Mouse (Mus musculus): ENCODE data around the gene Ppp1r14a.

Ppp1r14a gene

GRCm38 (mm10) chr7:29288942-29289638 is at the start of gene Ppp1r14a:
Gene Ppp1r14a, plus strand, starts transcription at chr7:29289308.
- in situ Hi-C loops (cut with MboI, MseI), result no loop called here

DNA sequence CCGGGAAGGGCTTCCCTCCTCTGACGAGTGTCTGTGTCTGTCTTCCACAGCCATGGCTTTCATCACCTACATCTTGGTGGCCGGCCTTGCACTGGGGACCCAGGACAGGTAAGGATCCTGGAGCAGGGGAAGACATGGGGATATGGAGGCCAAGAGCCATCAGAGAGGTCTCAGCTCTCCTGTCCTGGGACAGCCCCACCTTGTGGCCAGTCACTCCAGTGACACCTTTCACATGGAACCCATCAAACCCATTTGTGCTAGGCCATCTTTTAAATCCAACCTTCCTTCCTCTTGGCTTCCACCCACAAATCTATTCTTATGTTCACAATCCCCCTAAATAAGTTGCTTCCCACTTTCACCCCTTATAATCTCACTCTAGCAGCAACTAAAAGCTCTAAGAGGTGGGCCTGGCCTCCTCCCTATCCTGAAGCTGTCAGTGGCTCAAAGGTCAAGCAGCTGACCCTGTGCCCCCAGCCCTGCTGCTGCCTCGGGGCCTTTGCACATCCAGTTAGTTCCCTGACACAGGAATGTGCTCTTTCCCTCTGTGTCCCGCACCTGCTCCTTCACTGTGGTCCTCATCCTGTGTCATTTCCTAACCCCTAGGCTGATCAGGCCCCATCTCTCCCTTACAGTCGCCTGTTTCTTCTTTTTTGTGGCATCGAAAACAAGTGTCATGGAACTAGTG is 44.2 kb upstream of the Ppp1r14a start:
- in situ Hi-C loops (cut with MboI, MseI), result loop anchor here (5.0 kb wide), 1 partner anchor 47 kb away; no protein-coding TSS in a partner anchor

DNA sequence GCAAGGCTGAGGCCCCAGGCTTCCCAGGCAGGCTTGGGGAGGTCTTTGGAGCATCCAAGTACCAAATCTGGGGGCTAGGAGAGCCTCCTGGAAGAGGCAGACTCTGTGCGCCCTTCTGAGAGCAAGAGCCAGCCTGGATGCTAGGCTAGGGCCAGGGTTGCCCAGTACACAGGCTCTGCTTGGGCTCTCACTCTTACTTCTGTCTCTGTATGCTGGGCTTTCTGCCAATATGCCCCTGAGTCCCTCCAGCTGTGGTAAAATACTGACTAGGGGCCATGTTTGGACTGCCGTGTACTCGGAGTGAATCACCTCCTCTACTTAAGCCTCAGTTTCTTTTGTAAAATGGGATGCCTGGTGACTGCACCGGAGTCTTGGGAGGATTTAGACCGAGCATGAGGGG is 43.1 kb upstream of the Ppp1r14a start:
- in situ Hi-C loops (cut with MboI, MseI), result no loop called here

- in situ Hi-C loops (cut with MboI, MseI), result no loop called here
These were observed 42.3 kb upstream of the Ppp1r14a start for GRCm38 (mm10) chr7:29246619-29247313.

DNA sequence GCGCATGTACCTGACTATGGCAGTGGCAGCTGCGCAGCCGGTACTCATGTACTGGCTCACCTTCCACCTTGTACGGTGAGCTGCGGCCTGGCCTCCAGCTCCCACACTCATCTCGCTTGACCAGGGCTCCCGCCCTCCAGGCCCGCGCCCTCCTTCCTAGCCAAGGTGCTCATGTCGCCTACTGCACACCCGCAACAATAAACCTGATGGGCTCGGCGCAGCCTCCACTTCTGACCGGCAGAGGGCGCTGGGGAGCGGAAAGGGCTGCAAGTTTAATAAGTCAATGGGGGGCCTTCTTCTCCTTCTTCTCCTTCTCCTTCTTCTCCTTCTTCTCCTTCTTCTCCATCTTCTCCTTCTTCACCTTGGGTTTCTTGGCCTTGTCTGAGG is 41.8 kb upstream of the Ppp1r14a start:
- in situ Hi-C loops (cut with MboI, MseI), result no loop called here

- in situ Hi-C loops (cut with MboI, MseI), result no loop called here
These were observed 41.4 kb upstream of the Ppp1r14a start for GRCm38 (mm10) chr7:29247706-29248105.

GRCm38 (mm10) chr7:29248261-29248841 is 40.8 kb upstream of the Ppp1r14a start, which contains the start of gene 2200002D01Rik:
Gene 2200002D01Rik, minus strand, starts transcription at chr7:29248466.
- in situ Hi-C loops (cut with MboI, MseI), result no loop called here

DNA sequence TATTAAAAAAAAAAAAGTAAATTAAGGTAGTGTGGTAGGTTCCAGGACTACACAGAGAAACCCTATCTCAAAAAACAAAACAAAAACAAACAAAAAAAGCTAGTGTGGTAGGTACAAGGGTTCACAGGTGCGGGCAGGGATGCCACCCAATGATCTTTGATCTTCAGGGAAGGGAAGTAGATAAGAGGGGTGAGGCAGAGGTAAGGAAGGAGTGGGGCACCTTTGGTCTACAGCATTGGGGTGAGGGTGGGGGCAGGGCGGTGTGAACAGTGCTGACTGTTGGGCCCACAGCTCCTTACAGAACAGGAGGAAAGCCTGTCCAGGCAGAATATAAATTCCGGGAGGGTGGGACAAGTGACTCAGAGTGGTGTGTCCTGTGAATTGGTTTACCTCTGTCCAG is 37.9 kb upstream of the Ppp1r14a start:
- in situ Hi-C loops (cut with MboI, MseI), result no loop called here

DNA sequence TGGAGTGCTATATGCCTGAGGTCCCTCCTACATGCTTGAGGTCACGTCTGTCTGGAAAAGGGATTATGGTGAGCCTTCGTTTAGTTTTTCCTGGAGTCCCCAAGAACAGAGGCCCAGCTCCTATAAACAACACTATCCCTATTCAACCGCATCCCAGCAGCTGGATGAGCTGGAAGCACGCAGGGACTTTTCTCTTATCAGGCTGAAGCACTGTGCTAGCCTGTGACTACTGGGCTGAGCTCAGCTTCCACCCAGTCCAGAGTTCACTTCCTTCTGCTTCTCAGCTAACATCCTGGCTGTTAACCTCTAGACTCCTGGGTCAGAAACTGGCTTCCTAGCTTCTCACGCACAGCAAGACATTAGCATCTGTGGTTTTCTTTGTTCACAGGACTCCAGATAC is 35.3 kb upstream of the Ppp1r14a start:
- in situ Hi-C loops (cut with MboI, MseI), result no loop called here

DNA sequence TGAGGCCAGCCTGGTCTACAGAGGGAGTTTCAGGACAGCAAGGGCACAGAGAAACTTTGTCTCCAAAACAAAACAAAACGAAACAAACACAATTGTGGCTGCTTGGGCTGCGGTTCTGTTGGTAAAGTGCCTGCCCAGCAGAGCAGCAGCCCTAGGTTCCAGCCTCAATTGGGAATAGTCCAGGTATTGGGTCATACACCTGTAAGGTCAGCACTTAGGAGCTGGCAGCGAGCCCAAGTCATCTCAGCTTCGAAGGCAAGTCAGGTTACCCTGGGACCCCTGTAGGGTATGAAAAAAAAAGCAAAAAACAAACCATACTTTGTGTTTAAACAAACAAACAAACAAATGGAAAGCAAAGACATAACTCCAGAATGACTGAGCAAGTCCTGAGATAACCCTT is 33.2 kb upstream of the Ppp1r14a start:
- in situ Hi-C loops (cut with MboI, MseI), result no loop called here

DNA sequence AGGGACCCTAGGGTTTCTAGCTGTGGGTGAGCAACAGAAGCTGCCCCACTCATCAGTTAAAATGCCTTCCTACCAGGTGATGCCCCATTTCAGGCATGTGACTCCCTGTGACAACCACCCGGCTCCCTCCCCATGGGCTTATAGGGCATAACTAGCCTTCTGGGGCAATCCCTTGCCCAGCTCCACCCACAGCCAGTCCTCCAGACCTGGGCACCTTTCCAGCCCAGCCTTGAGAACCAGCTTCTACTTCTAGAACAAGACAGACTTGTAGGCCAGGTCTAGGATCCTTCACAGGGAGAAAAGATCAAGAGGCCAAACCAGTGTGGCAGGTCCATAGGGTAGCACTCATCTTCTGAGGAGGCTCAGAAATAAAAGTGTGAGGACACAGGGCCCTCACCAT is 31.7 kb upstream of the Ppp1r14a start:
- in situ Hi-C loops (cut with MboI, MseI), result no loop called here

GRCm38 (mm10) chr7:29259781-29260730 is 29.1 kb upstream of the Ppp1r14a start:
- in situ Hi-C loops (cut with MboI, MseI), result no loop called here

DNA sequence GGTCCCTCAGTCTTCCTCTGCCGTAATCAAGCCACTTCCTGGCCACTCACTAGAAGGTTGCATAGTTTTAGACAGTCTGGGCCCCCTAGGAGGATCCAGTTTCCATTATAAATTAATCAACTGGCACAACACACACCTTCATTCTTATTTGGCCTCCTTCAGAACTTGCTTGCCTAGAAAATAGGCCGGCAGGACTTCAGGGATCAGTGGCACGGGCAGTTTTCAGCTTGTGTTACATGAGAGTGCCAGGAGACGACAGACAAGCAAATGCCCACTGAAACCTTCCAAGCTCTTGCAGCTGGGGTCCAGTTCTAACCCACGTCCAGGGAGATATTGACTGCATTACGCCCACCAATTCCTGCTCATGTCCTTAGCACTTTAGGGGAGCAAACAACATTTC is 27.0 kb upstream of the Ppp1r14a start:
- in situ Hi-C loops (cut with MboI, MseI), result no loop called here

- in situ Hi-C loops (cut with MboI, MseI), result no loop called here
These were observed 25.3 kb upstream of the Ppp1r14a start for GRCm38 (mm10) chr7:29263831-29264230.

GRCm38 (mm10) chr7:29265636-29266035 is 23.5 kb upstream of the Ppp1r14a start:
- in situ Hi-C loops (cut with MboI, MseI), result no loop called here

DNA sequence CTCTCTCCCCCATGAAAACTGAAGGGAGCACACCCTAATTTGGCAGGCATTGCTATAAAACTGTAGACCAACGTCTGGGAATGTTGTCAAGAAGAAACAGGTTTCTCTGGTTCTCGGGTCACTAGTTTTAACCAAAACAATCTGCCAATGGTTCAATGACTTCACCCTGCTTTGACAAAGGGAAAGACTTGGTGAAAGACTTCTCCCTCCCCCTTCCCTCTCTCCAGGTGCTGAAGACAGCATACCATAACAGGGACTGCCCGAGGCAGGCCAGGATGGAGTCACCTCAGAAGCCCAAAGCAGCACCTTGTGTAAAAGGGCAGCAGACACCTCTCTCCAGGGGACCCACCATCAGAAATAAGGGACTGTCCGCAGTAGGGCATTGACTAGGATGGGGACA is 22.2 kb upstream of the Ppp1r14a start:
- in situ Hi-C loops (cut with MboI, MseI), result no loop called here

DNA sequence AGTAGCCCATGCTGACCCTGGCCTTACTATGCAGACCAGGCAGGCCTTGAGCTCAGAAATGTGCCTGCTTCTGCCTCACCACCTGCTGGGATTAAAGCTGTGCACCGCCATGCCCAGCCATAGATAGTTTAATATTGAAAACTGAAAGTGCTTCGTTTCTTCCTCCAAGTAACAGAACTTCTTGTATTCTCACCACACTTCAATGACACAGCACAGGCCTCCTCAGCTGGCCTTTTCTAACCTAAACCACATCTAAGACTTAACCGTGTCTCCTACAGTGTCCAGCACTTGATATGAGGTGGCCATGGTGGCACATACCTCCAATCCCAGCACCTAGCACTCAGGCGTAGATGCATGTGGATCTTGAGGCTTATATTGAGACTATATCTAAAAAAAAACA is 18.7 kb upstream of the Ppp1r14a start:
- in situ Hi-C loops (cut with MboI, MseI), result no loop called here

- in situ Hi-C loops (cut with MboI, MseI), result no loop called here
These were observed 17.2 kb upstream of the Ppp1r14a start for GRCm38 (mm10) chr7:29271687-29272465.

- in situ Hi-C loops (cut with MboI, MseI), result no loop called here
These were observed 12.4 kb upstream of the Ppp1r14a start for GRCm38 (mm10) chr7:29276715-29277114.

DNA sequence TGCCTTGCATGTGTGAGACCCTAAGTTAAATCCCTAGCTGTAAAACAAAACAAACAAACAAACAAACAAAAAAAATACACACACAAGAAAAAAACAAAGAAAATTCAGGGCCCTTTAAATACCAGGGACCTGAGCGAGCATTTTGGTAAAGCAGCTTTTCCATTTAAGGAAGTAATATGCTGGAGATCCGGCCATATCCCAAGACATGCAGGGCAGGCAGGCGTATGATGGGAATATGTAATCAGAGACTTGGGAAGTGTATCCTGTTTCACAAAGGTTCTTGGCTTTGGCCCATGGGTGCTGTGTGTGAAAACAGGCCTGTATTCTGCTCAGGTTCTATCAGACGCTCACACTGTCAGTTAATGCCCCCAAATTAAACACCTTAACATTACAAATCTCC is 11.6 kb upstream of the Ppp1r14a start:
- in situ Hi-C loops (cut with MboI, MseI), result no loop called here
